Mouse (Mus musculus) forebrain, embryonic 11.5 days (tissue): ENCODE data around the gene Adamts7. TPM values are rescaled to one million over a fixed set of nuclear protein-coding genes. Genes with fewer than 3 reads are reported as not detected.

Experiments used
- ATAC-seq: fragments of 200-750 bp; cut with Nextera tagmentation; replicated peaks from 2 replicates; pipeline ENCODE4 v1.8.0; 2017; ENCODE audit warnings: moderate TSS enrichment; ENCODE audit not compliant: low FRiP score
- DNase-seq: peaks from one replicate; pipeline ENCODE4 v3.0.0-alpha.2; 2017; ENCODE audit warnings: low spot score
- H3K27ac ChIP-seq: fragments of 300-500 bp; sonication (generic); 2 replicates; pipeline ENCODE4 v1.5.1; 2014; ENCODE audit warnings: low read depth, low read length
- H3K27me3 ChIP-seq: fragments of 300-500 bp; sonication (generic); 2 replicates; pipeline ENCODE4 v1.6.1; 2014; ENCODE audit warnings: mild to moderate bottlenecking, low read length, mixed read lengths; ENCODE audit not compliant: control insufficient read depth, insufficient read depth
- H3K36me3 ChIP-seq: fragments of 300-500 bp; sonication (generic); 2 replicates; pipeline ENCODE4 v1.6.1; 2014; ENCODE audit warnings: mild to moderate bottlenecking, low read length, moderate library complexity, mixed read lengths; ENCODE audit not compliant: control insufficient read depth, insufficient read depth
- H3K4me1 ChIP-seq: fragments of 300-500 bp; sonication (generic); replicated peaks from 2 replicates; pipeline ENCODE4 v1.6.1; 2014; ENCODE audit warnings: low read length, mixed read lengths; ENCODE audit not compliant: control insufficient read depth, insufficient read depth
- H3K4me2 ChIP-seq: fragments of 300-500 bp; sonication (generic); 2 replicates; pipeline ENCODE4 v1.6.1; 2014; ENCODE audit warnings: low read depth, mild to moderate bottlenecking, low read length, moderate library complexity, mixed read lengths; ENCODE audit not compliant: severe bottlenecking
- H3K4me3 ChIP-seq: fragments of 300-500 bp; sonication (generic); 2 replicates; pipeline ENCODE4 v1.5.1; 2014; ENCODE audit warnings: low read depth, low read length
- H3K9ac ChIP-seq: fragments of 300-500 bp; sonication (generic); 2 replicates; pipeline ENCODE4 v1.6.1; 2014; ENCODE audit warnings: low read length
- H3K9me3 ChIP-seq: fragments of 300-500 bp; sonication (generic); 2 replicates; pipeline ENCODE4 v1.6.1; 2016; ENCODE audit warnings: low read length, mixed read lengths; ENCODE audit not compliant: control insufficient read depth
- WGBS: fragments of 180-500 bp; shearing (Covaris S2); extraction: QIAGEN DNeasy Blood & Tissue Kit; methylation state at CpG from one replicate; pipeline ENCODE4 v1.1.7; 2014; 5-methylcytosine and 5-hydroxymethylcytosine counted together
- polyA plus RNA-seq: library from polyadenylated mRNA; unstranded; fragments of >200 nt; fragmentation: Nextera tagmentation; extraction: Ambion mirVana; gene quantifications from 2 replicates; pipeline ENCODE4 v1.2.1, GENCODE M21; 2014

Adamts7 gene
- polyA plus RNA-seq, 1 experiment from 2014 or later, result 22.2 TPM

GRCm38 (mm10) chr9:90197116-90197665, 34.3 kb downstream of the Adamts7 start:
- H3K9me3 ChIP-seq, result no peaks in the 10 kb centered on the region

GRCm38 (mm10) chr9:90197866-90198383, 35.1 kb downstream of the Adamts7 start:
- Histone ChIP-seq H3K9me3 (no peaks in the 10 kb centered on the region), H3K36me3 (peaks cover 3% of the 10 kb centered on the region; the same call in 1 of the 2 replicates), H3K4me2 (no peak overlapping the region), H3K27ac (no peak overlapping the region), H3K9ac (no peak overlapping the region), H3K27me3 (no peaks in the 10 kb centered on the region), H3K4me1 (no peaks in the 10 kb centered on the region), H3K4me3 (no peak overlapping the region)
- no peak for ATAC-seq
- 88% methylated on average over 7 of the region's 7 CpGs for WGBS
- DNase-seq, result no peak

More at GRCm38 (mm10) chr9:90197116-90197665, 34.3 kb downstream of the Adamts7 start:
- Histone ChIP-seq H3K27ac (no peak overlapping the region), H3K27me3 (no peaks in the 10 kb centered on the region), H3K4me2 (no peak overlapping the region), H3K4me3 (no peak overlapping the region), H3K4me1 (no peaks in the 10 kb centered on the region), H3K9ac (no peak overlapping the region), H3K36me3 (peaks cover 3% of the 10 kb centered on the region; the same call in 1 of the 2 replicates)
- 88% methylated on average over 7 of the region's 7 CpGs for WGBS
- DNase-seq (no peak), ATAC-seq (no peak)

- no peak for ATAC-seq
- WGBS, result 81% methylated on average over 10 of the region's 10 CpGs
- Histone ChIP-seq H3K4me1 (no peaks in the 10 kb centered on the region), H3K27ac (no peak overlapping the region), H3K36me3 (peaks cover 3% of the 10 kb centered on the region; the same call in 1 of the 2 replicates), H3K4me3 (no peak overlapping the region), H3K27me3 (no peaks in the 10 kb centered on the region), H3K9ac (no peak overlapping the region), H3K9me3 (no peaks in the 10 kb centered on the region), H3K4me2 (no peak overlapping the region)
- DNase-seq, result no peak
These were observed 35.9 kb downstream of the Adamts7 start for GRCm38 (mm10) chr9:90198531-90199449.

- ATAC-seq, result no peak
- WGBS, result 95% methylated on average over 18 of the region's 18 CpGs
These were observed 36.7 kb downstream of the Adamts7 start for GRCm38 (mm10) chr9:90199611-90200010.

GRCm38 (mm10) chr9:90200501-90200900, 37.6 kb downstream of the Adamts7 start:
- Histone ChIP-seq H3K4me2 (no peak overlapping the region), H3K9me3 (no peaks in the 10 kb centered on the region), H3K4me3 (no peak overlapping the region), H3K36me3 (peaks cover 3% of the 10 kb centered on the region; the same call in 1 of the 2 replicates), H3K4me1 (no peaks in the 10 kb centered on the region), H3K27me3 (no peaks in the 10 kb centered on the region), H3K27ac (no peak overlapping the region), H3K9ac (no peak overlapping the region)
- DNase-seq (no peak), ATAC-seq (no peak)
- WGBS, result 94% methylated on average over 4 of the region's 4 CpGs

More at GRCm38 (mm10) chr9:90199611-90200010, 36.7 kb downstream of the Adamts7 start:
- Histone ChIP-seq H3K27me3 (no peaks in the 10 kb centered on the region), H3K27ac (no peak overlapping the region), H3K4me2 (no peak overlapping the region), H3K36me3 (peaks cover 3% of the 10 kb centered on the region; the same call in 1 of the 2 replicates), H3K4me1 (no peaks in the 10 kb centered on the region), H3K9me3 (no peaks in the 10 kb centered on the region), H3K4me3 (no peak overlapping the region), H3K9ac (no peak overlapping the region)
- DNase-seq, result no peak

- DNase-seq (no peak), ATAC-seq (no peak)
- Histone ChIP-seq H3K27ac (no peak overlapping the region), H3K4me1 (no peaks in the 10 kb centered on the region), H3K27me3 (no peaks in the 10 kb centered on the region), H3K4me3 (no peak overlapping the region), H3K4me2 (no peak overlapping the region), H3K9me3 (no peaks in the 10 kb centered on the region), H3K9ac (no peak overlapping the region), H3K36me3 (peaks cover 3% of the 10 kb centered on the region; the same call in 1 of the 2 replicates)
- WGBS, result 90% methylated on average over 7 of the region's 7 CpGs
These were observed 38.2 kb downstream of the Adamts7 start for GRCm38 (mm10) chr9:90201096-90201495.

- no peak overlapping the region for H3K27ac ChIP-seq
- H3K4me1 ChIP-seq, result no peaks in the 10 kb centered on the region
- H3K27me3 ChIP-seq, result no peaks in the 10 kb centered on the region
- no peaks in the 10 kb centered on the region for H3K9me3 ChIP-seq
- DNase-seq (no peak), ATAC-seq (no peak)
- WGBS, result 63% methylated on average over 4 of the region's 4 CpGs
- H3K4me3 ChIP-seq, result no peak overlapping the region
- H3K4me2 ChIP-seq, result no peak overlapping the region
- H3K36me3 ChIP-seq, result peaks cover 3% of the 10 kb centered on the region; the same call in 1 of the 2 replicates
- H3K9ac ChIP-seq, result no peak overlapping the region
These were observed 38.7 kb downstream of the Adamts7 start for GRCm38 (mm10) chr9:90201541-90201940.

- WGBS, result 82% methylated on average over 5 of the region's 5 CpGs
- no peak for ATAC-seq
- peaks cover 3% of the 10 kb centered on the region; the same call in 1 of the 2 replicates for H3K36me3 ChIP-seq
These were observed 40.4 kb downstream of the Adamts7 start for GRCm38 (mm10) chr9:90203233-90203632.

More at GRCm38 (mm10) chr9:90203233-90203632, 40.4 kb downstream of the Adamts7 start:
- Histone ChIP-seq H3K4me3 (no peak overlapping the region), H3K4me2 (no peak overlapping the region), H3K4me1 (no peaks in the 10 kb centered on the region), H3K27me3 (no peaks in the 10 kb centered on the region), H3K9me3 (no peaks in the 10 kb centered on the region), H3K27ac (no peak overlapping the region), H3K9ac (no peak overlapping the region)
- no peak for DNase-seq
